Mouse (Mus musculus) activated CD4-positive, CD25-positive, alpha-beta regulatory T cell (primary cell): ENCODE measurements around the gene Gtf3c4. TPM values are rescaled to one million over a fixed set of nuclear protein-coding genes. Genes with fewer than 3 reads are reported as not detected.

Experiments used
- polyA plus RNA-seq, 2 experiments: library from polyadenylated mRNA; unstranded; fragments of 100-300 nt; shearing (Covaris generic); gene quantifications; one replicate each; pipeline ENCODE4 v1.2.1; 2017

Gtf3c4 gene
- polyA plus RNA-seq, result 10 to 100 TPM in 1 of 2 experiments, 1 to 10 TPM in 1; 7.0 to 11.6 TPM

DNA sequence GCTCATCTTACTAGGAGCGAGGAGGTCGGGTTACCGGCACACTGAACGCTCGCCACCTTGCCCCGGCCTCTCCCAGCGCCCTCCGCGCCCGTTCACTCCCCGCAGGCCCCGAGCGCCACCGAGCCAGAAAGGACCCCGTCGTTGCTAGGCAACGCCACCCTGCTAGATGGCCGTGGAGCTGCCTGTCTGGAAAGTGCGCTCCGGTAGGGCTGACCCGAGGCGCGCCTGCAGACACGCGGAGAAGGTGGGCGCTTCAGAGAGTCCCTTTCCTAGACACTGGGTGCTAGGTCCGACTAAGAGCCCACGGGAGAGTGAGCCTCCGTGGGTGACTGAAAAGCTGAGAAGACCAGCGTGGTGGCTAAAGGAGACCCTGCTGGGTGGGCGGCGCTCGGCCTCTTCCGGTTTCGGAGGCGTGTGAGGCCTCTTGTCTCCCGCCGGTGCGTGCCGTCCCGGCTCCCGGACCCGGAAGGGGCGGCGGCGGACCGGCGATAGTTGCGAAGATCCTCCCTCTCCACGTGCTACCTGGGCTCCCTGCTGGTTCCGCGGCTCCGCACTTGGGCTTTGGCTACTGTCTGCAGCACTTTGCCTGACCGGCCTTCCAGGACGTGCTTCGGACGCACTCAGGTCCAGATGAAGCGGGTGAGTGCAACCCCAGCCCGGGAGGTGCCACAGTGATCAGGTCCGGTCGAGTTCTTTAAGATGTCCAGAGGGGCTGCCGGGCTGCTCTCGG is at the start of gene Gtf3c4, which contains the start of gene Ddx31:
Gtf3c4 (minus strand) TSS at position 139 of the 730 bp plus-strand sequence.
Ddx31 (plus strand) TSS at position 185 of the 730 bp plus-strand sequence.

Other genes starting within 250 kb of the Gtf3c4 start
- 1 to 10 TPM in 1 of 2 experiments, not detected in 1; 2.0 TPM for gene Gfi1b, start 218.4 kb downstream of the Gtf3c4 start, polyA plus RNA-seq
- 10 to 100 TPM; 24.0 to 26.5 TPM for gene Tsc1, start 199.1 kb downstream of the Gtf3c4 start, polyA plus RNA-seq
- not detected for gene Spaca9, start 140.6 kb downstream of the Gtf3c4 start, polyA plus RNA-seq
- under 1 TPM in 1 of 2 experiments, not detected in 1; 0.50 TPM for gene Ak8, start 140.2 kb downstream of the Gtf3c4 start, polyA plus RNA-seq
- gene Ddx31, start within 50 bp of the Gtf3c4 start, polyA plus RNA-seq, result 10 to 100 TPM; 16.1 to 18.4 TPM
- gene Barhl1, start 76.3 kb upstream of the Gtf3c4 start, polyA plus RNA-seq, result under 1 TPM in 1 of 2 experiments, not detected in 1; 0.18 TPM
- gene Cfap77, start 214.7 kb upstream of the Gtf3c4 start, polyA plus RNA-seq, result under 1 TPM in 1 of 2 experiments, not detected in 1; 0.81 TPM
- gene Ttf1, start 219.9 kb upstream of the Gtf3c4 start, polyA plus RNA-seq, result 10 to 100 TPM; 21.1 to 24.0 TPM